Comparison of ENCODE assay signal across 8 mouse cellular contexts in the genomic region with DNA sequence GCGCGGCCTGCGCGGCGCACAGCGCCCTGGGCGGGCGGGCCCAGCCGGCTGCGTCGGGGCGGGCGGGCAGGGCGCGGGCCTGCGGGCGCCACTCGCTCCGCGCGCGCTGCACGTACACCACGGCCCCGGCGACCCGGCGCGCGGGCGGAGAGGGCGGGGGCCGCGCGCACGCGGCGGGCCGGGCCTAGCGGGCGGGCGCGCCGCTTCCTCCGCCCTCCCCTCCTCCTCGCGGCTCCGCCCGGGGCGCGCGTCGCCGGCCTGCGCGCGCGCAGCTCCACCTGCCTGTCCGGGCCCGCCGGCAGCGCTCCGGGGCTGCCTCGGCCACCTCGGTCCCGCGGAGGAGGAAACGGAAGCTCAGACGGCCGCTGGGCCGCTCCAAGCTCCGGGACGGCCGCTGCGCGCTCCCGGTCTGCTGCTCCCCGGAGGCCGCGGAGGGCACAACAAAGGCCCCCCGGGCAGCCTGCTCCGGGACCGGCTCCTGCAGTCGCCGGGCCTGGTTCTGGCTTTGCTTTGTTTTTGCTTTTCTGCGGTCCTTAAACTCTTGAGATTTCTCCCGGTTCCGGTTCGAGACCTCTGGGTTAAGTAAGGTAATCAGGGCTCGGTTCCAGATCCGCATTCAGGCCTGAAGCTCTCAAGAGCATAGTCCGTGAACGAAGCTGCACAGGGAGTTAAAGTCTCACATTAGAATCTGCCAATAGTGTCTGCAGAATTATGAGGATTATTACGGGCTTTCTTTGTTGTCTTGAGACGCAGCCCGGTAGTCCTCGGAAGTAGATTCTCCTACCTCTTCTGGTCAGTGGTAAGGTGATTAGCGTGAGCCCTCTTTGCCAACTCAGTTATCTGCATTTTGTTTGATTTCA. TPM values are rescaled to one million over a fixed set of nuclear protein-coding genes. Genes with fewer than 3 reads are reported as not detected.
A peak's percentile ranks its signal among the peaks of the same experiment; 100 is the strongest.
DNase-seq lines count a peak whose midpoint lies in the region; ATAC-seq lines count a peak whose summit lies in the region.

A gene (minus strand): TSS at position 116 of the 860 bp plus-strand sequence.

- H3K9me3 ChIP-seq in forebrain, embryonic 10.5 days: no peaks in the 10 kb centered on the region
- H3K9me3 ChIP-seq in heart, embryonic 14.5 days (ENCODE audit: control insufficient read depth, low read length): no peaks in the 10 kb centered on the region
- H3K9me3 ChIP-seq in liver, embryonic 15.5 days (replicated peaks): no peaks in the 10 kb centered on the region
- no peaks in the 10 kb centered on the region for H3K9me3 ChIP-seq in neural tube, embryonic 13.5 days

- peak within 1 kb of the TSS; percentile 98 for H3K27ac ChIP-seq in forebrain, embryonic 10.5 days
- peak within 1 kb of the TSS; percentile 97 to 99 for H3K27ac ChIP-seq in heart, embryonic 14.5 days (replicated peaks in 1 of 2; ENCODE audit: control insufficient read depth in 1 of 2, insufficient read depth in 1 of 2, low read depth in 2 of 2, low read length in 2 of 2)
- H3K27ac ChIP-seq in liver, embryonic 15.5 days (replicated peaks): peak within 1 kb of the TSS; percentile 90
- peak within 1 kb of the TSS; percentile 99 for H3K27ac ChIP-seq in neural tube, embryonic 13.5 days (replicated peaks)

- WGBS in forebrain, embryonic 10.5 days: 2% methylated on average over 78 of the region's 98 CpGs
- under 1% methylated on average over 43 of the region's 98 CpGs for WGBS in heart, embryonic 14.5 days
- under 1% methylated on average over 65 of the region's 98 CpGs for WGBS in liver, embryonic 15.5 days (ENCODE audit: insufficient replicate concordance)
- WGBS in neural tube, embryonic 13.5 days: under 1% methylated on average over 35 of the region's 98 CpGs

- H3K36me3 ChIP-seq in forebrain, embryonic 10.5 days (replicated peaks): peaks cover 12% of the 10 kb centered on the region
- no peaks in the 10 kb centered on the region for H3K36me3 ChIP-seq in heart, embryonic 14.5 days (ENCODE audit: control insufficient read depth, insufficient read depth, low read length)
- H3K36me3 ChIP-seq in liver, embryonic 15.5 days (replicated peaks): no peaks in the 10 kb centered on the region; the same call in 1 of the 2 replicates
- no peaks in the 10 kb centered on the region for H3K36me3 ChIP-seq in neural tube, embryonic 13.5 days

- ATAC-seq in heart, embryonic 14.5 days (ENCODE audit: insufficient number of reproducible peaks, insufficient read depth, low FRiP score, low read depth): peak; percentile 86
- peak; percentile 93 for ATAC-seq in liver, embryonic 15.5 days (ENCODE audit: insufficient read depth)
- ATAC-seq in neural tube, embryonic 13.5 days (ENCODE audit: low read depth): peak; percentile 81

- H3K4me3 ChIP-seq in forebrain, embryonic 10.5 days: peak within 1 kb of the TSS; percentile 84
- H3K4me3 ChIP-seq in heart, embryonic 14.5 days (ENCODE audit: control insufficient read depth in 1 of 2, insufficient read depth in 1 of 2, low read depth in 1 of 2, low read length in 2 of 2): peak within 1 kb of the TSS; percentile 87 to 94
- H3K4me3 ChIP-seq in liver, embryonic 15.5 days (replicated peaks): peak within 1 kb of the TSS; percentile 71
- peak within 1 kb of the TSS; percentile 97 for H3K4me3 ChIP-seq in neural tube, embryonic 13.5 days

- H3K4me2 ChIP-seq in heart, embryonic 14.5 days (ENCODE audit: low read length): peak within 1 kb of the TSS; percentile 74
- H3K4me2 ChIP-seq in liver, embryonic 15.5 days: peak within 1 kb of the TSS; percentile 89
- H3K4me2 ChIP-seq in neural tube, embryonic 13.5 days: peak within 1 kb of the TSS; percentile 90

- H3K9ac ChIP-seq in heart, embryonic 14.5 days (ENCODE audit: low read length): peak within 1 kb of the TSS; percentile 92
- peak within 1 kb of the TSS; percentile 84 for H3K9ac ChIP-seq in liver, embryonic 15.5 days
- H3K9ac ChIP-seq in neural tube, embryonic 13.5 days: peak within 1 kb of the TSS; percentile 98

- H3K27me3 ChIP-seq in forebrain, embryonic 10.5 days (ENCODE audit: poor library complexity, severe bottlenecking): no peaks in the 10 kb centered on the region
- H3K27me3 ChIP-seq in heart, embryonic 14.5 days (ENCODE audit: control insufficient read depth, insufficient read depth, low read length): no peaks in the 10 kb centered on the region
- H3K27me3 ChIP-seq in liver, embryonic 15.5 days: peaks cover 15% of the 10 kb centered on the region
- H3K27me3 ChIP-seq in neural tube, embryonic 13.5 days: no peaks in the 10 kb centered on the region

- DNase-seq in CD8-positive naive resting alpha-beta T cell, adult 2 months (ENCODE audit: low read depth in 2 of 2, low spot score in 2 of 2): peak; percentile 36 to 37
- DNase-seq in c-Kit-negative CD71-positive TER-119-positive erythroid progenitor cells, embryonic 14.5 days (ENCODE audit: low read depth, low spot score): peak; percentile 30
- peak; percentile 71 for DNase-seq in forebrain, embryonic 10.5 days (ENCODE audit: extremely low spot score, low spot score)
- DNase-seq in kidney, postnatal 14 days: peak; percentile 92
- peak; percentile 55 for DNase-seq in telencephalon, adult 2 months (ENCODE audit: low read depth, low spot score)

- H3K4me1 ChIP-seq in forebrain, embryonic 10.5 days: peaks cover 51% of the 10 kb centered on the region
- H3K4me1 ChIP-seq in heart, embryonic 14.5 days (ENCODE audit: control insufficient read depth in 2 of 2, insufficient read depth in 2 of 2, low read length in 2 of 2): peaks cover 12 to 41% of the 10 kb centered on the region in 2 experiments
- peaks cover 53% of the 10 kb centered on the region for H3K4me1 ChIP-seq in liver, embryonic 15.5 days (replicated peaks)
- H3K4me1 ChIP-seq in neural tube, embryonic 13.5 days (replicated peaks): peaks cover 47% of the 10 kb centered on the region

RNA-seq across cellular contexts. Expression of the gene that starts here (rescaled TPM):
- polyA plus RNA-seq in forebrain, embryonic 10.5 days (2016; fragmentation: Nextera tagmentation; extraction: Ambion mirVana): 12.8 and 13.3 TPM in 2 replicates
- polyA plus RNA-seq in heart, embryonic 14.5 days (2014; fragmentation: Nextera tagmentation; extraction: Ambion mirVana): 25.5 and 26.0 TPM in 2 replicates
- 3.5 and 4.5 TPM in 2 replicates for polyA plus RNA-seq in liver, embryonic 15.5 days (2015; fragmentation: Nextera tagmentation; extraction: Ambion mirVana)
- 15.7 and 18.0 TPM in 2 replicates for polyA plus RNA-seq in neural tube, embryonic 13.5 days (2015; fragmentation: Nextera tagmentation; extraction: Ambion mirVana)

Comparison
In these comparisons a context has a peak if more than half of its experiments do, and no peak if none do; other contexts are left out.
1. Peak in every context shown above with its lines: DNase-seq, ATAC-seq, H3K4me3 ChIP-seq and H3K27ac ChIP-seq.
2. DNase-seq: peak in every context shown above with its lines; median percentile 92 in kidney, postnatal 14 days; 71 in forebrain, embryonic 10.5 days; 55 in telencephalon, adult 2 months; 36 in CD8-positive naive resting alpha-beta T cell, adult 2 months; 30 in c-Kit-negative CD71-positive TER-119-positive erythroid progenitor cells, embryonic 14.5 days.